Comparison of ENCODE assay signal across 18 mouse cellular contexts in genomic region chr1:152106136-152106535, GRCm38 (mm10). TPM values are rescaled to one million over a fixed set of nuclear protein-coding genes. Genes with fewer than 3 reads are reported as not detected.
DNase-seq lines count a peak whose midpoint lies in the region; ATAC-seq and TF ChIP-seq lines count a peak whose summit lies in the region.
"Had no signal": no experiment of that assay in that cellular context is flagged by ENCODE, and none has a peak within 500 bp of the region (broad histone marks: within the 10 kb centered on the region; RNA-seq: fewer than 3 reads in every experiment).

No protein-coding gene starts in this region.

- POLR2A ChIA-PET in Patski (lab: Charles Lee), result interaction anchor here (1.0 kb wide), 1 partner anchor 10 kb away, joined by 3 read pairs; no protein-coding TSS in a partner anchor

- ATAC-seq in Patski, result peak; percentile 69
- ATAC-seq in megakaryocyte progenitor cell, adult 5-6 weeks (replicated peaks; ENCODE audit: poor library complexity), result peak; percentile 55; the same call in 1 of the 2 replicates
- ATAC-seq: activated CD4-positive, CD25-positive, alpha-beta regulatory T cell, adult 4 months; forebrain, embryonic 14.5 days; intestine, embryonic 15.5 days had no signal

- DNase-seq in 3134 (ENCODE audit: extremely low read depth, insufficient read length, low spot score) (peak; percentile 15), 3T3-L1 (ENCODE audit: low read depth, low spot score) (peak; percentile 51), Patski (ENCODE audit: low read depth, low spot score) (no peak)
- no peak for DNase-seq in spleen, postnatal 14 days (ENCODE audit: low spot score in 2 of 2)
- DNase-seq in left cerebral cortex, adult 18-20 months (ENCODE audit: low spot score in 2 of 2), result no peak
- DNase-seq: adrenal gland, adult 8-10 months; adrenal gland, postnatal 36 days; cerebellum, adult 2 months; cerebellum, postnatal 10 days; gastrocnemius, adult 2 months; gastrocnemius, postnatal 25 days; heart, adult 2 months; kidney, adult 18-20 months had no signal

- in situ Hi-C loops in Patski (cut with MboI; ENCODE audit: low pct_unique_long_range_greater_than_20kb), result no loop called here

- TF ChIP-seq CTCF in Patski (IDR thresholded peaks at IDR 0.05), result no peak

- CTCF ChIA-PET in Patski (lab: Charles Lee), result interaction anchor here (0.8 kb wide), 1 partner anchor 70 kb away, joined by 3 read pairs; no protein-coding TSS in a partner anchor

- H3K27me3 ChIP-seq in Patski, result no peaks in the 10 kb centered on the region
- H3K27me3 ChIP-seq: heart, embryonic 12.5 days; intestine, embryonic 15.5 days had no signal

RNA-seq across cellular contexts. Expression of gene 1700025G04Rik, which starts 16.2 kb away (rescaled TPM):
- polyA plus RNA-seq in Patski (2021), result 56.7 TPM
- 14.8 and 15.5 TPM in 2 replicates for total RNA-seq in megakaryocyte progenitor cell, adult 5-6 weeks (2015)
- total RNA-seq in megakaryocyte progenitor cell, adult 5-6 weeks (2017), result 9.7 and 15.8 TPM in 2 replicates
- total RNA-seq in left cerebral cortex, adult 18-20 months (2021), result 10 to 100 TPM; 69.7 to 72.8 TPM

Comparison
In these comparisons a context has a peak if more than half of its experiments do, and no peak if none do; other contexts are left out.
1. DNase-seq: peak in 3134 (single experiment) and 3T3-L1 (single experiment); none in Patski (single experiment), spleen, postnatal 14 days (0 of 2) and left cerebral cortex, adult 18-20 months (0 of 2).
2. RNA of gene 1700025G04Rik, which starts 16.2 kb away (total RNA-seq): 69.7 to 72.8 TPM in left cerebral cortex, adult 18-20 months; 9.7 to 15.8 TPM in megakaryocyte progenitor cell, adult 5-6 weeks; every median in the first group is over 4 times any median in the second.